Mouse (Mus musculus) heart, embryonic 16.5 days (tissue): ENCODE measurements around the gene Srgn. TPM values are rescaled to one million over a fixed set of nuclear protein-coding genes. Genes with fewer than 3 reads are reported as not detected.

Experiments used
- ATAC-seq: fragments of 200-750 bp; cut with Nextera tagmentation; replicated peaks from 2 replicates; pipeline ENCODE4 v1.8.0; 2017; ENCODE audit warnings: moderate number of reproducible peaks; ENCODE audit not compliant: insufficient read depth, low FRiP score; ENCODE audit errors: extremely low read depth
- H3K27ac ChIP-seq: fragments of 300-500 bp; sonication (generic); 2 replicates; pipeline ENCODE4 v1.5.1; 2014; ENCODE audit warnings: mild to moderate bottlenecking, low read length, control low read depth, moderate library complexity
- H3K27me3 ChIP-seq: fragments of 300-500 bp; sonication (generic); 2 replicates; pipeline ENCODE4 v1.6.1; 2014; ENCODE audit warnings: low read length, mixed read lengths; ENCODE audit not compliant: control insufficient read depth, insufficient read depth
- H3K36me3 ChIP-seq: fragments of 300-500 bp; sonication (generic); 2 replicates; pipeline ENCODE4 v1.6.1; 2014; ENCODE audit not compliant: control insufficient read depth, insufficient read depth
- H3K4me1 ChIP-seq: fragments of 300-500 bp; sonication (generic); 2 replicates; pipeline ENCODE4 v1.6.1; 2014; ENCODE audit warnings: low read length, mixed read lengths; ENCODE audit not compliant: control insufficient read depth, insufficient read depth
- H3K4me2 ChIP-seq: fragments of 300-500 bp; sonication (generic); 2 replicates; pipeline ENCODE4 v1.6.1; 2014; ENCODE audit warnings: low read depth, mild to moderate bottlenecking, control low read depth, low read length
- H3K4me3 ChIP-seq: fragments of 300-500 bp; sonication (generic); 2 replicates; pipeline ENCODE4 v1.5.1; 2014; ENCODE audit warnings: mild to moderate bottlenecking, control low read depth, low read length
- H3K9ac ChIP-seq: fragments of 300-500 bp; sonication (generic); 2 replicates; pipeline ENCODE4 v1.6.1; 2014; ENCODE audit warnings: low read length, control low read depth
- H3K9me3 ChIP-seq: fragments of 300-500 bp; sonication (generic); replicated peaks from 2 replicates; pipeline ENCODE4 v1.6.1; 2016; ENCODE audit warnings: low read length; ENCODE audit not compliant: control insufficient read depth
- WGBS: fragments of 180-500 bp; shearing (Covaris S2); extraction: QIAGEN DNeasy Blood & Tissue Kit; methylation state at CpG from one replicate; pipeline ENCODE4 v1.1.7; 2014; 5-methylcytosine and 5-hydroxymethylcytosine counted together
- polyA plus RNA-seq: library from polyadenylated mRNA; unstranded; fragments of >200 nt; fragmentation: Nextera tagmentation; extraction: Ambion mirVana; gene quantifications from 2 replicates; pipeline ENCODE4 v1.2.1, GENCODE M21; 2015

Gene Srgn
- polyA plus RNA-seq = 18.6 and 28.8 TPM in 2 replicates

DNA sequence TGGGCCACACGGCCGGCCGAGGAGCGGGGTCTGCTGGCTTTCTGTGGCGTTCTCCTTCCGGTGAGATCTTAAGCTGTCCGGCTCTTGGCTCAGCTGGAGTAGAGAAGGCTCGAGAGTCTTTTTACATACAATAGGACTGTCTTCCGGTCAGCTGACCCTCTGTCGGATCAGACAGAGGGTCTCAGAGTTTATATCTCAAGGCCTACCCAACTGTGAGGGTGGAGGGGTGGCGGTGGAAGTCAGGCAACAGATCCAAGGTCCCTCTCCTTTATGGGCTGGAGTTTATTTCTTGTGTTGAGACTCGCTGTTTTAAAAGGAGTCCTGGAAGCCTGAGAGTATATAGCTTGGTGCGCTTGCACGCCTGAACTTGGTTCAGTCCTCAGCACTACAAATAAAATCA lies at the start of gene Srgn:
TSS of gene Srgn (minus strand) at position 101 of the 400 bp plus-strand sequence.
- no peak within 1 kb of the TSS for H3K9ac ChIP-seq
- H3K27me3 ChIP-seq = no peaks in the 10 kb centered on the region
- 0 out of 2 replicates have a peak, but pooled peaks cover 2% of the 10 kb centered on the region for H3K4me1 ChIP-seq
- WGBS = 82% methylated on average over 14 of the region's 14 CpGs
- no peak for ATAC-seq
- no peaks in the 10 kb centered on the region for H3K9me3 ChIP-seq
- no peak within 1 kb of the TSS for H3K27ac ChIP-seq
- no peak within 1 kb of the TSS for H3K4me2 ChIP-seq
- H3K36me3 ChIP-seq = no peaks in the 10 kb centered on the region
- H3K4me3 ChIP-seq = no peak within 1 kb of the TSS

DNA sequence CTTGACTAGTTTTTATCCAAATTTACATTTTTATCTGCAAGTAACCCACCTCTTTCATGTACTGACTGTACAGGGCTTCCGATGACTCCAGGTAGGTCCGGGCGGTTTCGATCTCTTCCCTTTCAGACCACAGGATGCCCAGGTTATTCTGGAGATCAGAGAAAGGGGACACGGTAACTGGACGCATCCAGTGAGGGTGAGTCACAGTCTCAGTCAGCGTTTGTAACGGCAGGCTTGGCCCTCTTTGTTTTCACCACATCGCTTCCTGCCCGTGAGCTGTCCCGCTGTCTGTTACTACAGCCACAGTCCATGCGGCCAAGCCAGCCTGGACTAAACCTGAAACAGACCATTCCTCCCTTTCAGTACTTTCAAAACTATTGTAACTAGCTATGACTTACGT lies 47.8 kb upstream of the Srgn start:
- H3K9me3 ChIP-seq = no peaks in the 10 kb centered on the region
- peaks cover 15% of the 10 kb centered on the region for H3K4me1 ChIP-seq
- H3K9ac ChIP-seq = no peak overlapping the region
- H3K4me3 ChIP-seq = no peak overlapping the region
- H3K27ac ChIP-seq = no peak overlapping the region
- ATAC-seq = no peak
- no peaks in the 10 kb centered on the region for H3K27me3 ChIP-seq
- H3K36me3 ChIP-seq = peaks cover 16% of the 10 kb centered on the region
- whole genome bisulfite sequencing = 86% methylated on average over 13 of the region's 13 CpGs
- H3K4me2 ChIP-seq = no peak overlapping the region

DNA sequence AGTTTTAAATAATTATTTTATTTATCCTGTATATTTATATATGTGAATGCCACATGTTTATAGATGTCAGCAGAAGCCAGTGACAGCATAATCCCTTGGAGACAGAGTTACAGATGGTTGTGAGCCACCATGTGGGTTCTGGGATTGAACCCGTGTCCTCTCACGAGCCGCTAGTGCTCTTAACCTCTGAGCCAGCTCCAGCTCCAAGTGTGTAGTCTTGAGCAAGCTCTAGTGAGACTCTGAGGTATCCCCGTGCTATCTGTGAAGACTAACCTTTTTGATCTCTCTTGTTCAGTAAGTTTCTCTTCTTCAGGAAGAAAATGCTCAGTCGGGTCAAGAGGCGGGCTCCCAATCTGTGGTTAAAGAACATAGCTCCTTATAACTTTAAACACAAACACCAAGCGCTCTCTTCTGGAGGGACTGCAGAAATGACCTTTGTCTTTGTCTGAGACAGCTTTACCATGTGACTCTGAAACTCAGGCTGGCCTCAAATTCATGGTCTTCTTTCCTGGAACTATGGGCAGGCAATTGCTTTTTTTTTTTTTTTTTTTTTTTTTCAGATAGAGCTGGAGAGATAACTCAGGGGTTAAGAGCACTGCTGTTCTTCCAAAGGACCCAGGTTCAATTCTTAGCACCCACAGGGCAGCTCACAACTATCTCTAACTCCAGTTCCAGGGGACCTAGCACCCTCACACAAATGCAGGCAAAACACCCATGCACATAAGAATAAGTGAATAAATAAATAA lies 43.0 kb upstream of the Srgn start:
- no peak for ATAC-seq
- no peak overlapping the region for H3K9ac ChIP-seq
- H3K27me3 ChIP-seq = no peaks in the 10 kb centered on the region
- H3K36me3 ChIP-seq = peaks cover 46% of the 10 kb centered on the region
- H3K4me3 ChIP-seq = no peak overlapping the region
- no peak overlapping the region for H3K4me2 ChIP-seq
- H3K9me3 ChIP-seq = no peaks in the 10 kb centered on the region
- WGBS = 91% methylated on average over 7 of the region's 7 CpGs
- H3K4me1 ChIP-seq = no peaks in the 10 kb centered on the region
- H3K27ac ChIP-seq = no peak overlapping the region

DNA sequence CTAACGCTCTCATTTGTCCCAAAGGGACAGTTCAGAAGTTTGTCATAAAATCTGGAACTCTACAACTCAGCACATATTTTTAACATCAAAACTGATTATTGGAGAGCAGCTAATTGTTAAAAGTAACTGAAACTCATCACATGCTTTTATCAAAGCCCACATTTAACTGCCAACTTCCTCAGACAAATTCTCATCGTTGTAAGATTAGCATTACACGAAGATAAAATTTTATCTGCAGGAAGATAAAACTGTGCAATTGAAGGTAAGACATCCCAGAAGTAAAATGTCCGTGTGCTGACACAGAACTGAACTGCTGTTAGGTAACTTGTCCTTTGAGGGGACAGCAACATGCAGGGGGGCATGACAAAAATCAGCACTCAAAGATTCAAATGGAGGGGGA lies 41.6 kb upstream of the Srgn start:
- WGBS = 61% methylated on average over 4 of the region's 4 CpGs
- peaks cover 48% of the 10 kb centered on the region for H3K36me3 ChIP-seq
- no peaks in the 10 kb centered on the region for H3K27me3 ChIP-seq
- ATAC-seq = no peak
- no peaks in the 10 kb centered on the region for H3K4me1 ChIP-seq
- no peak overlapping the region for H3K4me3 ChIP-seq
- no peak overlapping the region for H3K4me2 ChIP-seq
- no peak overlapping the region for H3K9ac ChIP-seq
- H3K27ac ChIP-seq = no peak overlapping the region
- H3K9me3 ChIP-seq = no peaks in the 10 kb centered on the region

DNA sequence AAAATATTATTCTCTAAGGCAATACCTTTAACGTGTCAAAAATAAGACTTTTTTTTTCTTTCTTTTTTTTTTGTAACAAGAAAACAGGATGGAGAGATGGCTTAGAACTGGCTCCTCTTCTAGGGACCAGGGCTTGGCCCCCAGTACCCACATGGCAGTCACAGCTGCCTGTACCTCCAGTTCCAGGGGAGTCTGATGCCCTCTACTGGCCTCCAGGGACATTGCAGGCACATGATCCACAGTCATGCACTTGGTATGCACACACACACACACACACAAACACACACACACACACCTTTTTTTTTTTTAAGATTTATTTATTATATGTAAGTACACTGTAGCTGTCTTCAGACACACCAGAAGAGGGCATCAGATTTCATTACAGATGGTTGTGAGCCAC lies 30.5 kb upstream of the Srgn start:
- peaks cover 34% of the 10 kb centered on the region for H3K36me3 ChIP-seq
- no peak overlapping the region for H3K27ac ChIP-seq
- 86% methylated on average over 1 of the region's 1 CpGs for WGBS
- no peak overlapping the region for H3K4me2 ChIP-seq
- H3K9me3 ChIP-seq = no peaks in the 10 kb centered on the region
- no peak overlapping the region for H3K9ac ChIP-seq
- H3K27me3 ChIP-seq = no peaks in the 10 kb centered on the region
- no peaks in the 10 kb centered on the region for H3K4me1 ChIP-seq
- no peak for ATAC-seq
- H3K4me3 ChIP-seq = no peak overlapping the region

DNA sequence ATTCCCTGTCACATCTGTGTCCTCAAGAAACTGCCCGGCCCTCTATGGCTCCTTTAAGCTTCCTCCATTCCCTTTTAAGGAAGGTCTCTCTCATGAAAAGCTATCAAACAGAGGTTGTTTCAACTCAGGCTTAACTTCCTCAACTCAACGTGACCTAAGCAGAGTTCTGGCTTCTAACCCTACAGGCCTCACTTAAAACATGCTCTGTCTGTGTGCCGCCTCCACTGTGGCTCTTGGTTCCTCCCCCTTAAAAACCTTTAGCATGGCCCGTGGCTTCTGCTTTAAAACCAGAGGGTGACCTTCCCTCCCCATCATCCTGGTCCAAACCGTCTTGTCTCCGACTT lies 29.3 kb upstream of the Srgn start:
- WGBS = 85% methylated on average over 6 of the region's 6 CpGs

DNA sequence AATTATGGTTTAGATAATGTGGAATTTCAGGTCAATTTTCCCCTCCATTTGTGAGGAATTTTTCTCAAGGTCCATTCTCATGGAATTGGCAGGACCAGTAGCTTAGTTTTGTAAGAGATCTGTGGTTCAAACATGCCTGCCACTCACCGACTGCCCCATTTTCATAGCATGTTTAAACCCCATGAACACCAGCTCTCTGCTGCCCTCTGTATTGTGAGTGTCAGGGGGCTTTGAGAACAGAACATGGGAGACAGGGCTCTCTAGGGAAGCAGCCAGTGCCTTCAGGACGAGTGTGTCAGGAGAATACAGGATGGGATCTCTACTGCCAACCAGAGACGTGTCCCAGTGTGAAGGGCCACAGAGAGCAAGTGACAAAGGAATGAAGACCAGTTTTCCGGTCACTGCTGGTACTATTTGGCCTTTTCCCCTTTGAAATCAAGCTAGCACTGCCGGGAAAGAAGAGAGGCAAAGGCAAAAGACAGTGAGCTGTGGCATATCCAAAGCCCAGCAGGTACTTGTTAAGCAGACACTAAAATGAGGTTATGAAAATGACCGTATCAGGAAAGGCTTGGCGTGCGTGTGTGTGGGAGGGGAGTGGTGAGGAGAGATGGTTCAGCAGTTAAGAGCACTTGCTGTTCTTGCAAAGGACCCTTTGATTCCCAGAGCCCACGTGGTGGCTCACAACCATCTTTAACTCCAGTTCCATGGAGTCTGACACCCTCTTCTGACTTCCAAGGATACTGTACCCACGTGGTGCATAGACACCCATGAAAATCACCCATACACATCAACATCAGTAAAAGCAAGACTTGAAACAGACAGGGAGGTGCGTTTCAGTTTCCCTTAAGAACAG lies 28.7 kb upstream of the Srgn start:
- no peak overlapping the region for H3K27ac ChIP-seq
- H3K4me1 ChIP-seq = no peaks in the 10 kb centered on the region
- WGBS = 68% methylated on average over 11 of the region's 11 CpGs

More for the DNA sequence above, 29.3 kb upstream of the Srgn start:
- no peak for ATAC-seq
- Histone ChIP-seq H3K9ac (no peak overlapping the region), H3K27me3 (no peaks in the 10 kb centered on the region), H3K27ac (no peak overlapping the region), H3K4me1 (no peaks in the 10 kb centered on the region), H3K36me3 (peaks cover 25% of the 10 kb centered on the region), H3K4me3 (no peak overlapping the region), H3K9me3 (no peaks in the 10 kb centered on the region), H3K4me2 (no peak overlapping the region)

DNA sequence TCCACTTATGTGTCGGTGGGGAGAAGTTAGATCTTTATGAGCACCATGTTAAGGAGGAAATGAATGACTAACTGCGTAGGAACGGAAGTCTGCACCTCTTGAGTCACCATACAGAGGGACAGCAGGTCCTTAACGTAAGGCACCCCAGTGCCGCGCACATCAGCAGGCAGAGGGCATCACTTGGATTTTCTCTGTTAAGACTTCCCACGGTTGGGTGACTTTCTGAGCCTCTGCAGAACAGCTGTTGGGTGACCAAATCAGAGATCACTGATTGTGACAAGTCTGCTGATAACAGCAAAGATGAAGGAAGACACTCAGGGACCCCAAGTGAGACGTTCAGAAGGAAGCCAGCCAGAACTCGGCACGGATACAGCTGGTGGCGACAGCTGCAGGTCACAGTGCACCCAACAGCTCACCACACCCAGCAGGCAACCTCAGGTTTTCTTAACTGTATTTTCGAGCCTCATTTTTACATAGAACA lies 26.4 kb upstream of the Srgn start:
- WGBS = 55% methylated on average over 12 of the region's 12 CpGs
- no peak overlapping the region for H3K4me3 ChIP-seq
- H3K9ac ChIP-seq = no peak overlapping the region
- no peak overlapping the region for H3K4me2 ChIP-seq
- H3K27me3 ChIP-seq = no peaks in the 10 kb centered on the region
- peak; percentile 18; the same call in 1 of the 2 replicates for ATAC-seq
- H3K36me3 ChIP-seq = peaks cover 2% of the 10 kb centered on the region
- no peak overlapping the region for H3K27ac ChIP-seq
- H3K9me3 ChIP-seq = no peaks in the 10 kb centered on the region
- no peaks in the 10 kb centered on the region for H3K4me1 ChIP-seq

More for the DNA sequence above, 28.7 kb upstream of the Srgn start:
- Histone ChIP-seq H3K9ac (no peak overlapping the region), H3K27me3 (no peaks in the 10 kb centered on the region), H3K9me3 (no peaks in the 10 kb centered on the region), H3K4me3 (no peak overlapping the region), H3K36me3 (peaks cover 21% of the 10 kb centered on the region), H3K4me2 (no peak overlapping the region)
- ATAC-seq = no peak

DNA sequence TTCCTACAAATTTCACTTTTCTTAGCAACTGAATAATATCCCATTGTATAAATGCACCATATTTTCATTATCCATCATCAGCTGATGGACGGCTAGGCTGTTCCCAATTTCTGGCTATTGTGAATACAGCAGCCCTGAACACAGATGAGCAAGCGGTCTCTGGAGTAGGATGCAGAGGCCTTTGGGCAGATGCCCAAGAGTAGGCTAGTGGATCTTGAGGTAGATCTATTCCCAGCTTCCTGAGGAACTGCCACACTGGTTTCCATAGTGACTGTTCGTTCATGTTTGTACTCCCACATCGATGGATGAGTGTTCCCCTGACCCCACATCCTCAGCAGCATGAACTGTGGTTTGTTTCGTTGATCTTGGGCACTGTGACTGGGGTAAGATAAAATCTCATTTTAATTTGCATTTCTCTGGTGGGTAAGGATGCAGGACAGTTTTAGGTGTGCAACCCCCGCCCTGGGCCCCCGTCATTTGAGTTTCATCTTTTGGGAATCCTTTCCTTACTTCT lies 23.6 kb upstream of the Srgn start:
- no peaks in the 10 kb centered on the region for H3K27me3 ChIP-seq
- no peak for ATAC-seq
- no peaks in the 10 kb centered on the region for H3K4me1 ChIP-seq
- 77% methylated on average over 7 of the region's 7 CpGs for WGBS
- H3K4me3 ChIP-seq = no peak overlapping the region
- no peak overlapping the region for H3K4me2 ChIP-seq
- H3K36me3 ChIP-seq = no peaks in the 10 kb centered on the region
- H3K9ac ChIP-seq = no peak overlapping the region
- H3K27ac ChIP-seq = no peak overlapping the region
- no peaks in the 10 kb centered on the region for H3K9me3 ChIP-seq
